Mouse (Mus musculus): ENCODE measurements at regions not wholly inside any gene's neighbourhood (a gene's known extent, or its start where the extent isn't known, plus 50 kb on each side); places are given as distances from the start of the nearest gene placed in this dataset.
"Not testable (repeated sequence)": the region's sequence is repeated elsewhere in the genome, so short reads cannot be mapped to it uniquely, and the experiment has no call there.

GRCm38 (mm10) chr1:152252658-152253267 lies 133.7 kb downstream of the Tsen15 start:
- intact Hi-C loops (cut with DNase I): no loop called here
- DNase-seq: no peak

- intact Hi-C loops (cut with DNase I): no loop called here
These were observed 145.5 kb downstream of the Tsen15 start for GRCm38 (mm10) chr1:152241026-152241425.

GRCm38 (mm10) chr1:152239376-152239775 lies 147.1 kb downstream of the Tsen15 start:
- DNase-seq: no peak
- intact Hi-C loops (cut with DNase I): no loop called here

More at GRCm38 (mm10) chr1:152241026-152241425, 145.5 kb downstream of the Tsen15 start:
- DNase-seq: no peak

- intact Hi-C loops (cut with DNase I): no loop called here
- DNase-seq: no peak
These were observed 145.4 kb upstream of the 1700025G04Rik start for GRCm38 (mm10) chr1:152235212-152235792.

GRCm38 (mm10) chr1:152234716-152235115 lies 144.8 kb upstream of the 1700025G04Rik start:
- intact Hi-C loops (cut with DNase I): no loop called here

GRCm38 (mm10) chr1:152231717-152232202 lies 141.8 kb upstream of the 1700025G04Rik start:
- no peak for DNase-seq
- intact Hi-C loops (cut with DNase I): no loop called here

More at GRCm38 (mm10) chr1:152234716-152235115, 144.8 kb upstream of the 1700025G04Rik start:
- DNase-seq: no peak

GRCm38 (mm10) chr1:152229709-152230108 lies 139.8 kb upstream of the 1700025G04Rik start:
- DNase-seq: no peak
- intact Hi-C loops (cut with DNase I): no loop called here

GRCm38 (mm10) chr1:152226049-152226448 lies 136.1 kb upstream of the 1700025G04Rik start:
- no peak for DNase-seq
- intact Hi-C loops (cut with DNase I): no loop called here

- intact Hi-C loops (cut with DNase I): no loop called here
- DNase-seq: peak; percentile 58 to 59
These were observed 133.7 kb upstream of the 1700025G04Rik start for GRCm38 (mm10) chr1:152223666-152224065.

GRCm38 (mm10) chr1:152220804-152221565 lies 131.1 kb upstream of the 1700025G04Rik start:
- intact Hi-C loops (cut with DNase I): no loop called here

GRCm38 (mm10) chr1:152219752-152220151 lies 129.8 kb upstream of the 1700025G04Rik start:
- DNase-seq: not testable (repeated sequence)
- intact Hi-C loops (cut with DNase I): loop anchor here (5.0 kb wide), 1 partner anchor 127 kb away; the partner anchor contains the start of gene 1700025G04Rik

More at GRCm38 (mm10) chr1:152220804-152221565, 131.1 kb upstream of the 1700025G04Rik start:
- DNase-seq: no peak

GRCm38 (mm10) chr1:152217404-152217803 lies 127.5 kb upstream of the 1700025G04Rik start:
- DNase-seq: no peak
- intact Hi-C loops (cut with DNase I): loop anchor here (5.0 kb wide), 1 partner anchor 125 kb away; the partner anchor contains the start of gene 1700025G04Rik

GRCm38 (mm10) chr1:152214376-152214775 lies 124.5 kb upstream of the 1700025G04Rik start:
- no peak for DNase-seq
- intact Hi-C loops (cut with DNase I): no loop called here

- peak; percentile 50 to 60 for DNase-seq
- intact Hi-C loops (cut with DNase I): no loop called here
These were observed 113.3 kb upstream of the 1700025G04Rik start for GRCm38 (mm10) chr1:152203187-152203586.

GRCm38 (mm10) chr1:152188700-152189099 lies 98.8 kb upstream of the 1700025G04Rik start:
- intact Hi-C loops (cut with DNase I): no loop called here
- DNase-seq: no peak

- no peak for DNase-seq
- intact Hi-C loops (cut with DNase I): no loop called here
These were observed 95.0 kb upstream of the 1700025G04Rik start for GRCm38 (mm10) chr1:152184956-152185355.

GRCm38 (mm10) chr1:152176267-152176970 lies 86.5 kb upstream of the 1700025G04Rik start:
- no peak for DNase-seq
- intact Hi-C loops (cut with DNase I): no loop called here

- no peak for DNase-seq
- intact Hi-C loops (cut with DNase I): no loop called here
These were observed 85.8 kb upstream of the 1700025G04Rik start for GRCm38 (mm10) chr1:152175691-152176090.

- intact Hi-C loops (cut with DNase I): no loop called here
- no peak for DNase-seq
These were observed 84.5 kb upstream of the 1700025G04Rik start for GRCm38 (mm10) chr1:152174464-152174863.

GRCm38 (mm10) chr1:152171034-152171790 lies 81.3 kb upstream of the 1700025G04Rik start:
- intact Hi-C loops (cut with DNase I): no loop called here
- DNase-seq: no peak

Data from heart, postnatal 10 days (tissue).